Mouse (Mus musculus): Measurements from ENCODE around the gene Tspan5. TPM values are rescaled to one million over a fixed set of nuclear protein-coding genes. Genes with fewer than 3 reads are reported as not detected.

Tspan5 gene
- polyA plus RNA-seq, 1 experiment = 33.0 TPM

DNA sequence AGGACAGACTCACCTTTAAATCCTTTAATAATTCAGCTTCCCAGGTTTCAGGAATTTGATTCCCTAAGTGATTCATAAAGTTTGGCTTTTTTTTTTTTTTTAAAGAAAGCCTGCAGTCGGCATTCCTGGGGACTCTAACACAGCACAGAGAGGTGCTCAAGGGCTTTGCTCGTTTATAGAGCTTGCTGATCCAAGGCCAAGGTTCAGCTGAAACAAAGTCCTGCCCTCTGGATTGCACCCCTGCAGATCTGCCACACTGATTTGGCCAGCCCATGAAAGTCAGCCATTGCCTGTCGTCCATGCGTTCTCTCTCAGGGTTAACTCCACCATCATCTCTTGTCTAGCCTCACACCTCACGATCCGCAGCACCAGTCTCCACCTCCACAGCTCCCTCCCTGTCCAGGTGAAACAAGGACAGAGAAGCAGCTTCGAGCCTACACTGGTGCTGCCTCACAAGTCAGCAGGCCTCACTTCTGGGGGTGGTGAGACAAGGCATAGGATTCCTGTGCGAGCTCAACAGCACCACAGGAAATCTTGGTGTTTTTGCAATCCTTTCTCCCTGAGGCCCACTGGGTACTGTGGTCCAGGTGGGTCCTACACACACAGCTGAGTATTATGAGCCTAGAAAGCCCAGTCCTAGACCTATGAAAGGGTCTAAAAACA is 172.8 kb downstream of the Tspan5 start:
- 65% methylated on average over 8 of the region's 8 CpGs for WGBS
- Histone ChIP-seq H3K4me3 (replicated peaks; ENCODE audit: extremely low read depth, low read depth, low read length) (no peak overlapping the region), H3K4me1 (ENCODE audit: control insufficient read depth, insufficient read depth, low read length) (no peaks in the 10 kb centered on the region)
- DNase-seq = no peak
- no peak for TF ChIP-seq POLR2A (IDR thresholded peaks at IDR 0.05; ENCODE audit: borderline replicate concordance, extremely low read depth, low read depth, low read length)
- TF ChIP-seq CTCF (IDR thresholded peaks at IDR 0.05; ENCODE audit: insufficient read depth, low read length) = no peak

GRCm38 (mm10) chr3:138916591-138916990 is 174.6 kb downstream of the Tspan5 start:
- H3K4me1 ChIP-seq (ENCODE audit: control insufficient read depth, insufficient read depth, low read length) = no peaks in the 10 kb centered on the region
- no peak overlapping the region for H3K4me3 ChIP-seq (replicated peaks; ENCODE audit: extremely low read depth, low read depth, low read length)
- no peak for TF ChIP-seq POLR2A (IDR thresholded peaks at IDR 0.05; ENCODE audit: borderline replicate concordance, extremely low read depth, low read depth, low read length)
- TF ChIP-seq CTCF (IDR thresholded peaks at IDR 0.05; ENCODE audit: insufficient read depth, low read length) = no peak
- 84% methylated on average over 4 of the region's 4 CpGs for WGBS
- DNase-seq = no peak

- no peak for DNase-seq
- no peak for TF ChIP-seq CTCF (IDR thresholded peaks at IDR 0.05; ENCODE audit: insufficient read depth, low read length)
- no peak for TF ChIP-seq POLR2A (IDR thresholded peaks at IDR 0.05; ENCODE audit: borderline replicate concordance, extremely low read depth, low read depth, low read length)
- Histone ChIP-seq H3K4me3 (replicated peaks; ENCODE audit: extremely low read depth, low read depth, low read length) (no peak overlapping the region), H3K4me1 (ENCODE audit: control insufficient read depth, insufficient read depth, low read length) (no peaks in the 10 kb centered on the region)
- 43% methylated on average over 4 of the region's 4 CpGs for WGBS
Observed at GRCm38 (mm10) chr3:138917016-138917415, 175.0 kb downstream of the Tspan5 start.

DNA sequence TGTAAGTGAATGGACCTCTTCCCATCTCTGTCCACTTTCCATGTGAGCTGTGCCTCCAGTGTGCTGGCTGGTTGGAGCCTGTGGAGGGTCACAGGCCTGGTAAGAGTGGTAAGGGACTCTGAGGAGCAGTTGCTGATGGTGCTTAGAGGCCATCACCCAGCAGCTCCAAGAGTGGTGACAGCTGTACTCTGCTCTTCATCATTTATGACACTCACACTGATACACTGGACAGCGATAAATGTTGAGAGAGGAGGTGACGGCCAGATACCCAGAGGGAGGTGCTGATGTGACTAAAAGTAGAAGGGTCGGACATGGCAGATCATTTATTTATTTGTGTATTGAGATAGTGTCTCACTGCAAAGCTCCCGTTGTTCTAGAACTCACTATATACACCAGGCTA is 176.2 kb downstream of the Tspan5 start:
- DNase-seq = no peak
- WGBS = 67% methylated on average over 4 of the region's 4 CpGs
- no peak overlapping the region for H3K4me3 ChIP-seq (replicated peaks; ENCODE audit: extremely low read depth, low read depth, low read length)

GRCm38 (mm10) chr3:138926161-138926560 is 184.2 kb downstream of the Tspan5 start:
- DNase-seq = no peak
- TF ChIP-seq POLR2A (IDR thresholded peaks at IDR 0.05; ENCODE audit: borderline replicate concordance, extremely low read depth, low read depth, low read length) (no peak), CTCF (IDR thresholded peaks at IDR 0.05; ENCODE audit: insufficient read depth, low read length) (no peak)
- H3K4me3 ChIP-seq (replicated peaks; ENCODE audit: extremely low read depth, low read depth, low read length) = no peak overlapping the region
- WGBS = 88% methylated on average over 8 of the region's 8 CpGs
- no peaks in the 10 kb centered on the region for H3K4me1 ChIP-seq (ENCODE audit: control insufficient read depth, insufficient read depth, low read length)

More for the DNA sequence above, 176.2 kb downstream of the Tspan5 start:
- H3K4me1 ChIP-seq (ENCODE audit: control insufficient read depth, insufficient read depth, low read length) = no peaks in the 10 kb centered on the region
- TF ChIP-seq POLR2A (IDR thresholded peaks at IDR 0.05; ENCODE audit: borderline replicate concordance, extremely low read depth, low read depth, low read length) = no peak

DNA sequence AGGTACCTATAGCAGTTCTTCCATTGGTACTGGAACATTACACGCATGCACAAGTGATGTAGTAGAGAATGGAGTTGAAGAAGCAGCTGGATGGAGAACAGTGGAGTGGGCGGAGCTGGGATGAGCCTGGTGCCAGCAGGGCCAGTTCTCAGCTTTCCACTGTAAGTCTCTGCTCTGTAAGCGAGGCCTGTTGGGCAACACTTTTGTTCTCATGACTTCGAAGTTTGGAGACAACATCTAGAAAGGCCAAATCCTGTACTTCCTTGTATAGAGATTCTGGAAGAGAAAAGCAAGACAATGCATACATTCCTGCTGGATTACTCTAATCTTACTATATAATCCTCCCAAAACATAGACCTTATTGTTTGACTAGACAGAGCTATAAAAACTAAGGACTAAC is 185.4 kb downstream of the Tspan5 start:
- Histone ChIP-seq H3K4me3 (replicated peaks; ENCODE audit: extremely low read depth, low read depth, low read length) (no peak overlapping the region), H3K4me1 (ENCODE audit: control insufficient read depth, insufficient read depth, low read length) (no peaks in the 10 kb centered on the region)
- TF ChIP-seq CTCF (IDR thresholded peaks at IDR 0.05; ENCODE audit: insufficient read depth, low read length) = no peak
- TF ChIP-seq POLR2A (IDR thresholded peaks at IDR 0.05; ENCODE audit: borderline replicate concordance, extremely low read depth, low read depth, low read length) = no peak
- WGBS = 93% methylated on average over 4 of the region's 4 CpGs
- no peak for DNase-seq

DNA sequence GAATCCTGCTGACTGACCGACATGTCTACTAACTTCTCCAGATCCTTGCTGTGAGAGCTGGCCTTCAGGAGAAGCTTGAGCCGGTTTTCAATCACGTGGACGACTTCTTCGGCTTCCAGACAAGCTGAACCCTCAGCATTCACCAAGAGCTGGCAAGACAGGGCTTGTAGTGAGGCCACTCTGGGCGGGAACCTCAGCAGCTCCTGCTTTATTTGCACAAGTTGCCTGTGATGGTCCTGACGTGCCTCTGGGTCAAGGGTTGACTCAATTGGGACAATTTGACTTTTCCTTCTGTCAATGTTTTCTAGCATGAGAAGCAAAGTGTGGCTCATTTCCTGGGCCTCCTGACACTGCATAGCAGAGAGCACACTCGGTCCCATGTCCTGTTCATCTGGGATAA is 194.8 kb downstream of the Tspan5 start:
- no peak overlapping the region for H3K4me3 ChIP-seq (replicated peaks; ENCODE audit: extremely low read depth, low read depth, low read length)
- TF ChIP-seq POLR2A (IDR thresholded peaks at IDR 0.05; ENCODE audit: borderline replicate concordance, extremely low read depth, low read depth, low read length) (no peak), CTCF (IDR thresholded peaks at IDR 0.05; ENCODE audit: insufficient read depth, low read length) (no peak)

DNA sequence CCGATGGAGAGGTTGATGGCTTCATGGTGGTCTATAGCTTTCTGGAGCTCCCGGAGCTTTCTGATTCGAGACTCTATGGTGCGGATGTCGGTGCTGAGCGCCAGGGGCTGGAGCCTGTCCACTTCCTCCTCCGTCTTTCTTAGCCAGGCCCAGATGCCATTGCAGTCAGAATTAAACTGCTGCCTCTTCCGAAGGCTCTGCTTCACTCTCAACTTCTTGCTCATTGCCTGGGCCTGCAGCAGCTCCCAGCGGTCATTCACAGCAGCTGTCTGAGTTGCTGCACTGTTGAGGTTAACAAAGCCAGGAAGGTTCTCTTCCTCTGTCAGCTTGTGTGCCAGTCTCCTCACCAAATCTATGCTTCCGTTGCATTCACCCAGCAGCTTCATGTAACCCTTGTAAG is 195.2 kb downstream of the Tspan5 start:
- DNase-seq = no peak
- H3K4me1 ChIP-seq (ENCODE audit: control insufficient read depth, insufficient read depth, low read length) = no peaks in the 10 kb centered on the region
- no peak for TF ChIP-seq POLR2A (IDR thresholded peaks at IDR 0.05; ENCODE audit: borderline replicate concordance, extremely low read depth, low read depth, low read length)
- no peak for TF ChIP-seq CTCF (IDR thresholded peaks at IDR 0.05; ENCODE audit: insufficient read depth, low read length)
- WGBS = 92% methylated on average over 10 of the region's 10 CpGs
- H3K4me3 ChIP-seq (replicated peaks; ENCODE audit: extremely low read depth, low read depth, low read length) = no peak overlapping the region

More for the DNA sequence above, 194.8 kb downstream of the Tspan5 start:
- DNase-seq = no peak
- 85% methylated on average over 8 of the region's 8 CpGs for WGBS
- H3K4me1 ChIP-seq (ENCODE audit: control insufficient read depth, insufficient read depth, low read length) = no peaks in the 10 kb centered on the region

DNA sequence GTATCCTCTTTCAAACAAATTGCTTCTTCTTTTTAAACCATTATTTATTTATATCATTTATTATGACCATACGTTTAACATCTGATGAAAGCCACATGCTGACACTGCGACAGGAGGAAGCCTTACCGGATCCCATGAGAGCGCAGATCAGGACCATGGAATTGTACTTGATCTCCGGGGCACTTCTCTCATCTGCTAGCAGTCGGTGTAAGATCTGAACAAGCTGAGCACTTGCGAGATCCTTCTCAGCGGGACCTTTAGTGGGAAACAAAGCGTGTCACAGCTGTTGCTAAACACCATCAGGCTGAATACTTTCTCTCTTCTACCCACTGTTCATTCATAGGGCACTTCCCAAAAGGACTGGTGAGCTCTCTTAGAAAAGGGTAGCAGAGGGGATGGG is 199.6 kb downstream of the Tspan5 start:
- 79% methylated on average over 9 of the region's 9 CpGs for WGBS
- Histone ChIP-seq H3K4me1 (ENCODE audit: control insufficient read depth, insufficient read depth, low read length) (no peaks in the 10 kb centered on the region), H3K4me3 (replicated peaks; ENCODE audit: extremely low read depth, low read depth, low read length) (no peak overlapping the region)
- no peak for DNase-seq
- TF ChIP-seq POLR2A (IDR thresholded peaks at IDR 0.05; ENCODE audit: borderline replicate concordance, extremely low read depth, low read depth, low read length) = no peak
- no peak for TF ChIP-seq CTCF (IDR thresholded peaks at IDR 0.05; ENCODE audit: insufficient read depth, low read length)

DNA sequence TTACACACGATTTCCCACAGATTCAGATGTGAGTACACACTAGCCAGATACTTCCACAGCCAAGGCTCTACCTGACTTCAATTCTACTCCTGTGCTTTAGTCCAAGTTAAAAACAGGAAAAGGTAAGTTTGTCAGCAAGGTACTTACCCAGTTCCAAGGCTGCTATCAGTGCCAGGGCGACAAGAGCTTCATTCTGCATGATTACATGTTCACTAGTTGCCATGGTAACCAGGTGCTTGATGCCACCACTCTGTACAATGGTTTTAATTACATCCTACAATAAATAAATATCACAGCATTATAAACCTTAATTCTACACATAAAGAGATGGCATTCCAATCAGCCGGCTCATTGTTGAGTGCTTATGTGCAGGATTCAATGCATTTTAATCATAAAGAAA is 203.5 kb downstream of the Tspan5 start:
- Histone ChIP-seq H3K4me1 (ENCODE audit: control insufficient read depth, insufficient read depth, low read length) (no peaks in the 10 kb centered on the region), H3K4me3 (replicated peaks; ENCODE audit: extremely low read depth, low read depth, low read length) (no peak overlapping the region)
- WGBS = 94% methylated on average over 3 of the region's 3 CpGs
- no peak for DNase-seq
- TF ChIP-seq POLR2A (IDR thresholded peaks at IDR 0.05; ENCODE audit: borderline replicate concordance, extremely low read depth, low read depth, low read length) (no peak), CTCF (IDR thresholded peaks at IDR 0.05; ENCODE audit: insufficient read depth, low read length) (no peak)

Measured in lung, adult 2 months (tissue).